Mouse (Mus musculus) hindbrain, postnatal 0 days (tissue): ENCODE measurements around the gene Lbp. TPM values are rescaled to one million over a fixed set of nuclear protein-coding genes. Genes with fewer than 3 reads are reported as not detected.

Experiments used
- ATAC-seq: fragments of 200-750 bp; cut with Nextera tagmentation; 2 replicates; pipeline ENCODE4 v1.8.0; 2017; ENCODE audit warnings: mild to moderate bottlenecking, moderate TSS enrichment, moderate library complexity
- DNase-seq: peaks from one replicate; pipeline ENCODE4 v3.0.0-alpha.2; 2015; ENCODE audit warnings: low spot score
- H3K27ac ChIP-seq: fragments of 300-500 bp; sonication (generic); 2 replicates; pipeline ENCODE4 v1.5.1; 2014; ENCODE audit warnings: mild to moderate bottlenecking
- H3K27me3 ChIP-seq: fragments of 300-500 bp; sonication (generic); 2 replicates; pipeline ENCODE4 v1.6.1; 2014; ENCODE audit warnings: low read length, mixed read lengths; ENCODE audit not compliant: insufficient read depth
- H3K36me3 ChIP-seq: fragments of 300-500 bp; sonication (generic); 2 replicates; pipeline ENCODE4 v1.6.1; 2014; ENCODE audit warnings: low read length, mixed read lengths; ENCODE audit not compliant: insufficient read depth
- H3K4me1 ChIP-seq: fragments of 300-500 bp; sonication (generic); 2 replicates; pipeline ENCODE4 v1.6.1; 2014; ENCODE audit warnings: antibody characterized with exemption, low read length, mixed read lengths; ENCODE audit not compliant: insufficient read depth
- H3K4me2 ChIP-seq: fragments of 300-500 bp; sonication (generic); 2 replicates; pipeline ENCODE4 v1.6.1; 2014; ENCODE audit warnings: low read depth, mild to moderate bottlenecking, low read length, moderate library complexity, mixed read lengths
- H3K4me3 ChIP-seq: fragments of 300-500 bp; sonication (generic); 2 replicates; pipeline ENCODE4 v1.5.1; 2014; ENCODE audit warnings: low read length
- H3K9ac ChIP-seq: fragments of 300-500 bp; sonication (generic); replicated peaks from 2 replicates; pipeline ENCODE4 v1.6.1; 2014; ENCODE audit warnings: mild to moderate bottlenecking, low read length, moderate library complexity, mixed read lengths
- H3K9me3 ChIP-seq: fragments of 300-500 bp; sonication (generic); 2 replicates; pipeline ENCODE4 v1.6.1; 2016; ENCODE audit warnings: low read length, mixed read lengths
- CTCF ChIP-seq: IDR thresholded peaks from 2 replicates; pipeline ENCODE4 v1.5.1; 2016; ENCODE audit warnings: antibody characterized with exemption, control low read depth, low read depth
- WGBS: fragments of 180-500 bp; shearing (Covaris S2); extraction: QIAGEN DNeasy Blood & Tissue Kit; methylation state at CpG from one replicate; pipeline ENCODE4 v1.1.7; 2014; 5-methylcytosine and 5-hydroxymethylcytosine counted together
- polyA plus RNA-seq: library from polyadenylated mRNA; unstranded; fragments of >200 nt; fragmentation: Nextera tagmentation; extraction: Ambion mirVana; gene quantifications from 2 replicates; pipeline ENCODE4 v1.2.1, GENCODE M21; 2015
- total RNA-seq: library from RNA; depleted of rRNA; stranded (reverse); fragments of >200 nt; gene quantifications from 2 replicates; pipeline ENCODE4 v1.2.3, GENCODE M21; 2014; rRNA removed

Gene Lbp
- total and polyA plus RNA-seq, 2 experiments from 2014 or later = 10.3 to 10.4 TPM

GRCm38 (mm10) chr2:158376123-158376687, 69.9 kb downstream of the Lbp start:
- TF ChIP-seq CTCF = no peak
- Histone ChIP-seq H3K9me3 (no peaks in the 10 kb centered on the region), H3K4me1 (no peaks in the 10 kb centered on the region), H3K9ac (peak overlapping the region; percentile 72), H3K4me3 (peak overlapping the region; percentile 44), H3K27ac (peak overlapping the region; percentile 94), H3K27me3 (no peaks in the 10 kb centered on the region), H3K4me2 (peak overlapping the region; percentile 55), H3K36me3 (no peaks in the 10 kb centered on the region; the same call in 1 of the 2 replicates)
- ATAC-seq (peak; percentile 8), DNase-seq (no peak)
- 18% methylated on average over 12 of the region's 12 CpGs for WGBS

GRCm38 (mm10) chr2:158376798-158377197, 70.5 kb downstream of the Lbp start:
- no peak for TF ChIP-seq CTCF
- peak overlapping the region; percentile 44 for H3K4me3 ChIP-seq
- H3K9ac ChIP-seq = peak overlapping the region; percentile 72
- no peaks in the 10 kb centered on the region for H3K4me1 ChIP-seq
- DNase-seq (peak; percentile 51), ATAC-seq (no peak)
- 46% methylated on average over 7 of the region's 7 CpGs for WGBS
- no peaks in the 10 kb centered on the region for H3K9me3 ChIP-seq
- peak overlapping the region; percentile 94 for H3K27ac ChIP-seq
- H3K27me3 ChIP-seq = no peaks in the 10 kb centered on the region
- H3K36me3 ChIP-seq = no peaks in the 10 kb centered on the region; the same call in 1 of the 2 replicates
- peak overlapping the region; percentile 55 for H3K4me2 ChIP-seq

DNA sequence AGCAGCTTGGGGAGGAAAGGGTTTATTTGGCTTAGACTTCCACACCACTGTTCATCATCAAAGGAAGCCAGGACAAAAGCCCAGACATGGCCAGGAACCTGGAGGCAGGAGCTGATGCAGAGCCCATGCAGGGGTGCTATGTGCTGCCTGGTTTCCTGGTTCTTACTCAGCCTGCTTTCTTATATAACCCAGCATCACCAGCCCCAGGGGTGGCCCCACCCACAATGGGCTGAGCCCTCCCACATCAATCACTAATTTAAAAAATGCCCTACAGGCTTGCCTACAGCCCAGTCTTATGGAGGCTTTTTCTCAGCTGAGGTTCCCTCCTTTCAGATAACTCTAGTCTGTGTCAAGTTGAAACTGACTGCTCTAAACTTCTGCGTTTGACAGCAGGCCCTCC, 71.5 kb downstream of the Lbp start:
- no peaks in the 10 kb centered on the region for H3K9me3 ChIP-seq
- ATAC-seq (no peak), DNase-seq (no peak)
- H3K4me2 ChIP-seq = peak overlapping the region; percentile 55
- peak overlapping the region; percentile 44; the same call in 1 of the 2 replicates for H3K4me3 ChIP-seq
- H3K36me3 ChIP-seq = no peaks in the 10 kb centered on the region; the same call in 1 of the 2 replicates
- no peak overlapping the region for H3K27ac ChIP-seq
- no peaks in the 10 kb centered on the region for H3K27me3 ChIP-seq
- TF ChIP-seq CTCF = no peak
- H3K4me1 ChIP-seq = no peaks in the 10 kb centered on the region
- WGBS = 87% methylated on average over 1 of the region's 1 CpGs
- H3K9ac ChIP-seq = no peak overlapping the region

DNA sequence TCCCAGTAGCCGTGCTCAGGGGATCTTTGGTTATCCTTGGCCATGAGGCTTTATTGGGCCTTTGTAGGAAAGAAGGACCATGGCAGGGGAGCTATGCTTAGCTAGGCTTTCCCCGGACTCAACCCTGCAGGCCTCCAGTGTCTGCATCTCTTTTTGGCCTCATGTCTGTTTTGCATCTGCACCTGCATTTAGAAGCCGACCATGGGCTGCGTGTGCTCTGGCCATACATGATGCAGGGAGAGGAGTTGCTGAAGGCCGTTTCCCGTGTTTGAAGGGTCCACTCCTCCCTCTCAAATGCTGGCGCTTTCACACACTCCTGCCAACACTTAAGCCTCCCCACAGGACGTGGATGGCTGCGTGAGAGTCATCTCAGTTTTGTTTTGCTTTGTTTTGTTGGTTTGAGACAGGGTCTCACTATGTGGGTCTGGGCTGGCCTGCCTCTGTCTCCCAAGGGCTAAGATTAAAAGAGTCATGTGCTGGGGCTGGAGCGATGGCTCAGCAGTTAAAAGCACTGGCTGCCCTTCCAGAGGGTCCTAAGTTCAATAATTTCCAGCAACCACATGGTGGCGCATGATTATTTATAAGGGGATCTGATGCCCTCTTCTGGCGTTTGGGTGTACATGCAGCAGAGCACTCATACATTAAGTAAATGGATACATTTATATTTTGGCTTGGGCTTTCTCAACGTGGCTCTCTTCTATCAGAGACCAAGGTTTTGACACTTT, 73.2 kb downstream of the Lbp start:
- H3K36me3 ChIP-seq = no peaks in the 10 kb centered on the region; the same call in 1 of the 2 replicates
- DNase-seq (peak; percentile 95), ATAC-seq (peak; percentile 43)
- H3K27me3 ChIP-seq = no peaks in the 10 kb centered on the region
- H3K27ac ChIP-seq = no peak overlapping the region
- no peaks in the 10 kb centered on the region for H3K4me1 ChIP-seq
- no peak overlapping the region for H3K4me3 ChIP-seq
- peak; percentile 96 for TF ChIP-seq CTCF
- no peaks in the 10 kb centered on the region for H3K9me3 ChIP-seq
- no peak overlapping the region for H3K9ac ChIP-seq
- 43% methylated on average over 13 of the region's 13 CpGs for WGBS
- 0 out of 2 replicates have a peak overlapping the region, but pooled peaks have one; percentile 1 for H3K4me2 ChIP-seq

Other genes with a start within 250 kb of the Lbp start
- gene Tgm2, start 160.1 kb upstream of the Lbp start, total RNA-seq = 13.6 and 14.4 TPM in 2 replicates
- 6.5 and 7.1 TPM in 2 replicates for gene Tgm2, start 160.1 kb upstream of the Lbp start, polyA plus RNA-seq
- 6.0 and 7.8 TPM in 2 replicates for gene D630003M21Rik, start 77.3 kb upstream of the Lbp start, total RNA-seq
- 1.8 and 2.3 TPM in 2 replicates for gene D630003M21Rik, start 77.3 kb upstream of the Lbp start, polyA plus RNA-seq
- not detected in 2 replicates for gene Bpi, start 48.4 kb upstream of the Lbp start, total RNA-seq
- gene Bpi, start 48.4 kb upstream of the Lbp start, polyA plus RNA-seq = not detected in 2 replicates
- 134 and 169 TPM in 2 replicates for gene Snhg11, start 69.1 kb downstream of the Lbp start, total RNA-seq
- 521 and 663 TPM in 2 replicates for gene Snhg11, start 69.1 kb downstream of the Lbp start, polyA plus RNA-seq
- 44.9 and 66.1 TPM in 2 replicates for gene Ralgapb, start 103.4 kb downstream of the Lbp start, total RNA-seq
- 16.3 and 17.8 TPM in 2 replicates for gene Ralgapb, start 103.4 kb downstream of the Lbp start, polyA plus RNA-seq
- gene Adig, start 196.1 kb downstream of the Lbp start, total RNA-seq = not detected in 2 replicates
- gene Adig, start 196.1 kb downstream of the Lbp start, polyA plus RNA-seq = not detected in 2 replicates
- gene Arhgap40, start 206.3 kb downstream of the Lbp start, total RNA-seq = 1.4 and 2.4 TPM in 2 replicates
- gene Arhgap40, start 206.3 kb downstream of the Lbp start, polyA plus RNA-seq = 0.64 and 1.0 TPM in 2 replicates